Comparison of ENCODE assay signal across 22 mouse cellular contexts in genomic region chr1:80362400-80362799, GRCm38 (mm10). TPM values are rescaled to one million over a fixed set of nuclear protein-coding genes. Genes with fewer than 3 reads are reported as not detected.
A peak's percentile ranks its signal among the peaks of the same experiment; 100 is the strongest.
DNase-seq lines count a peak whose midpoint lies in the region; ATAC-seq and TF ChIP-seq lines count a peak whose summit lies in the region.
"Had no signal": no experiment of that assay in that cellular context is flagged by ENCODE, and none has a peak within 500 bp of the region (broad histone marks: within the 10 kb centered on the region; RNA-seq: fewer than 3 reads in every experiment).

No protein-coding gene starts in this region.

- H3K27ac ChIP-seq in cerebellum, adult 2 months (ENCODE audit: insufficient read depth, low read length) = peak overlapping the region; percentile 56; the same call in 1 of the 2 replicates
- H3K27ac ChIP-seq: forebrain, embryonic 10.5 days; limb, embryonic 10.5 days; liver, embryonic 15.5 days; lung, embryonic 15.5 days; midbrain, embryonic 12.5 days had no signal

- H3K27me3 ChIP-seq in cerebellum, adult 2 months (ENCODE audit: control insufficient read depth, insufficient read depth, low read length) = no peaks in the 10 kb centered on the region
- H3K27me3 ChIP-seq: heart, embryonic 12.5 days; liver, embryonic 15.5 days; lung, embryonic 15.5 days; midbrain, embryonic 12.5 days had no signal

- H3K4me1 ChIP-seq in cerebellum, adult 2 months (ENCODE audit: control insufficient read depth, insufficient read depth, low read length) = peaks cover 8% of the 10 kb centered on the region; the same call in 1 of the 2 replicates
- H3K4me1 ChIP-seq: forebrain, embryonic 10.5 days; heart, embryonic 12.5 days; liver, embryonic 15.5 days; lung, embryonic 15.5 days; midbrain, embryonic 12.5 days had no signal

- ATAC-seq in CD4-positive, CD25-positive, alpha-beta regulatory T cell, adult 4 months = peak; percentile 61
- ATAC-seq in megakaryocyte progenitor cell, adult 5-6 weeks (replicated peaks; ENCODE audit: poor library complexity) = peak; percentile 77
- ATAC-seq: forebrain, embryonic 16.5 days had no signal

- no peak overlapping the region for H3K4me3 ChIP-seq in cerebellum, adult 2 months (replicated peaks; ENCODE audit: insufficient read depth, low read depth, low read length)
- H3K4me3 ChIP-seq: forebrain, embryonic 10.5 days; heart, embryonic 12.5 days; limb, embryonic 10.5 days; liver, embryonic 15.5 days; lung, embryonic 15.5 days; midbrain, embryonic 12.5 days had no signal

- no peak for TF ChIP-seq CTCF in cerebellum, adult 2 months (IDR thresholded peaks at IDR 0.05; ENCODE audit: borderline replicate concordance, insufficient read depth, low read depth, low read length)

- peak; percentile 19 to 37 for DNase-seq in cerebellum, adult 2 months
- no peak for DNase-seq in cerebellum, adult 18-20 months
- peak; percentile 28 for DNase-seq in brain, adult 2 months (ENCODE audit: low read depth, low spot score)
- DNase-seq in lung, postnatal 4 days = no peak
- DNase-seq in ovary, postnatal 36 days (ENCODE audit: low spot score) = no peak
- DNase-seq: B cell, adult 2 months; gastrocnemius, postnatal 10 days; heart, adult 11 months; heart, postnatal 10 days; kidney, adult 18-20 months; liver; right cerebral cortex, postnatal 14 days; spleen, adult 18-20 months had no signal

- 35% methylated on average over 2 of the region's 2 CpGs for WGBS in cerebellum, adult 2 months

- no peak for TF ChIP-seq POLR2A in cerebellum, adult 2 months (IDR thresholded peaks at IDR 0.05; ENCODE audit: borderline replicate concordance, insufficient read depth, low read length)

RNA-seq across cellular contexts. Expression of gene Cul3, which starts 22.1 kb away (rescaled TPM):
- 79.7 and 83.8 TPM in 2 replicates for polyA plus RNA-seq in cerebellum, adult 2 months (2012; rRNA removed)
- 10 to 100 TPM; 25.0 to 48.2 TPM for polyA plus RNA-seq in CD4-positive, CD25-positive, alpha-beta regulatory T cell, adult 4 months (2017; shearing (Covaris generic))
- total RNA-seq in megakaryocyte progenitor cell, adult 5-6 weeks (2015) = 142 and 174 TPM in 2 replicates
- 274 and 330 TPM in 2 replicates for total RNA-seq in megakaryocyte progenitor cell, adult 5-6 weeks (2017)

Comparison
In these comparisons a context has a peak if more than half of its experiments do, and no peak if none do; other contexts are left out.
1. DNase-seq: peak in cerebellum, adult 2 months (2 of 2) and brain, adult 2 months (single experiment); none in cerebellum, adult 18-20 months (0 of 2), lung, postnatal 4 days (0 of 2) and ovary, postnatal 36 days (single experiment).